Mouse (Mus musculus) heart, embryonic 13.5 days (tissue): ENCODE results near the gene 1700001L19Rik. TPM values are rescaled to one million over a fixed set of nuclear protein-coding genes. Genes with fewer than 3 reads are reported as not detected.

Source experiments
- ATAC-seq: fragments of 200-750 bp; cut with Nextera tagmentation; 2 replicates; pipeline ENCODE4 v1.8.0; 2017; ENCODE audit warnings: moderate TSS enrichment; ENCODE audit not compliant: insufficient number of reproducible peaks, low FRiP score, low TSS enrichment; ENCODE audit errors: extremely low read depth
- H3K27ac ChIP-seq: fragments of 300-500 bp; sonication (generic); replicated peaks from 2 replicates; pipeline ENCODE4 v1.5.1; 2015; ENCODE audit warnings: moderate library complexity, mild to moderate bottlenecking, inconsistent platforms
- H3K27me3 ChIP-seq: fragments of 300-500 bp; sonication (generic); replicated peaks from 2 replicates; pipeline ENCODE4 v1.6.1; 2015; ENCODE audit warnings: mild to moderate bottlenecking, inconsistent platforms
- H3K36me3 ChIP-seq: fragments of 300-500 bp; sonication (generic); 2 replicates; pipeline ENCODE4 v1.6.1; 2015; ENCODE audit warnings: mild to moderate bottlenecking, inconsistent platforms
- H3K4me1 ChIP-seq: fragments of 300-500 bp; sonication (generic); 2 replicates; pipeline ENCODE4 v1.6.1; 2015; ENCODE audit warnings: inconsistent platforms
- H3K4me2 ChIP-seq: fragments of 300-500 bp; sonication (generic); 2 replicates; pipeline ENCODE4 v1.6.1; 2015; ENCODE audit warnings: inconsistent platforms, mild to moderate bottlenecking, moderate library complexity
- H3K4me3 ChIP-seq: fragments of 300-500 bp; sonication (generic); 2 replicates; pipeline ENCODE4 v1.5.1; 2015; ENCODE audit warnings: moderate library complexity, mild to moderate bottlenecking, inconsistent platforms
- H3K9ac ChIP-seq: fragments of 300-500 bp; sonication (generic); 2 replicates; pipeline ENCODE4 v1.6.1; 2015; ENCODE audit warnings: inconsistent platforms, mild to moderate bottlenecking, moderate library complexity
- H3K9me3 ChIP-seq: fragments of 300-500 bp; sonication (generic); 2 replicates; pipeline ENCODE4 v1.6.1; 2016; ENCODE audit warnings: inconsistent platforms
- WGBS: fragments of 180-500 bp; shearing (Covaris S2); methylation state at CpG from one replicate; pipeline ENCODE4 v1.1.7; 2015; ENCODE audit warnings: mixed read lengths; 5-methylcytosine and 5-hydroxymethylcytosine counted together
- polyA plus RNA-seq: library from polyadenylated mRNA; unstranded; fragments of >200 nt; fragmentation: Nextera tagmentation; extraction: Ambion mirVana; gene quantifications from 2 replicates; pipeline ENCODE4 v1.2.1, GENCODE M21; 2015

1700001L19Rik gene
- polyA plus RNA-seq, 1 experiment from 2014 or later = 0.29 TPM

DNA sequence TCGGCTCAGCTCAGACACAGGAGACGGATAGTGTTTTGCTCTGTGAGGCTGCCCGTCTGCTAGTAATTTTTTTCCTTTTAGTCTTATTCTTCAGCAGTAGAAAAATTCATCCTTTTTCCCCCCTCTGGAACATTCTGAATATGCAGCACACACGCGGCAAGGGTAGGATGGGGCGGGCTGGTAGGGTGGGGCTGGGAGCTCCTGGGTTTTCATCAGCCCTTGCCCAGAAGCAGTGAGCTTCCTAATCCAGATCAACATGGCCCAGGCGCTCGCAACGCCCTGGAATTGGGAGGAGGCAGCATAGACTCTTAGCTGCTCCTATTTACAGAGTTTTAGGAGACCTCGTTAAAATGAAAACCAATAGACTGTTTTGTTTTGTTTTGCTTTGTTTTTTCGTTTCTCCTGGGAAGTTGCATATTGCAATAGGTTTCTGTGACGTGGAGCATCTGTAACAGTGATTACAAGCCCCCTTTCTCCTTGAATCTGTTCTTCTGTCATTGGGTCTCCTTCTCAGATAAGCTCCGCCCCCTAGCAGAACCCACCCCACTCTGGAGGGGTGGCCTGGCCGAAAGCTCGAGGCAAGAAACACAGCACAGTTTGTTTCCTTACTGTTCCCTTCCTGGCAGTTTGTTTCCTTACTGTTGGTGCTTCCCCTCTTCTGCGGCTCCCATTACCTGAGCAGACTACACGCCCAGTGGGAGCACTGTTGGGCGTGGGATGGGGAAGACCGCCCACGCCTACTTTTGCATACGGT, 10.6 kb downstream of the 1700001L19Rik start:
- Histone ChIP-seq H3K36me3 (no peaks in the 10 kb centered on the region), H3K27me3 (no peaks in the 10 kb centered on the region), H3K9ac (0 out of 2 replicates have a peak overlapping the region, but pooled peaks have one; percentile 26), H3K4me1 (0 out of 2 replicates have a peak, but pooled peaks cover 13% of the 10 kb centered on the region), H3K4me2 (peak overlapping the region; percentile 63), H3K9me3 (no peaks in the 10 kb centered on the region), H3K4me3 (peak overlapping the region; percentile 25; the same call in 1 of the 2 replicates), H3K27ac (no peak overlapping the region)
- ATAC-seq = no peak
- WGBS = 43% methylated on average over 21 of the region's 21 CpGs

DNA sequence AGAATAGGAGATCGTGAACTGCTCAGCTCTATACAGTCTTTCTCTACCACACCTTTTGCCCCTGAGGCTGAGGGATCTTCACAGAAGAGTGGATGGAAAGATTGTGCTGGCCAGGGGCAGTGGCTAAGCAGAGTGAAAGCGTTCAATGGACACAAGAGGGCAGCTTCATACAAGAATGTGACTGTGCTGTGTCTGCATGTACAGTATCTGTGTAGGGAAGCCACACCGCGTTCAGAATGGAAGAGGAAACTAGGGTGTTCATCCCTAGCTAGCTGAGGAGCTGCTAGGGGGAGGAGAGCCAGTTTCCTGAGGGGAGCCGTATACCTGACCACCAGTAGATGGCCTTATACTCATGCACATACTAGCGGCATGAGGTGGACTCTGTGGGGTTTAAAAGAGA, 25.6 kb downstream of the 1700001L19Rik start:
- WGBS = 48% methylated on average over 6 of the region's 6 CpGs
- Histone ChIP-seq H3K9me3 (no peaks in the 10 kb centered on the region), H3K4me1 (no peaks in the 10 kb centered on the region), H3K4me2 (no peak overlapping the region), H3K9ac (no peak overlapping the region), H3K27ac (no peak overlapping the region), H3K4me3 (no peak overlapping the region), H3K27me3 (no peaks in the 10 kb centered on the region), H3K36me3 (no peaks in the 10 kb centered on the region)
- no peak for ATAC-seq

DNA sequence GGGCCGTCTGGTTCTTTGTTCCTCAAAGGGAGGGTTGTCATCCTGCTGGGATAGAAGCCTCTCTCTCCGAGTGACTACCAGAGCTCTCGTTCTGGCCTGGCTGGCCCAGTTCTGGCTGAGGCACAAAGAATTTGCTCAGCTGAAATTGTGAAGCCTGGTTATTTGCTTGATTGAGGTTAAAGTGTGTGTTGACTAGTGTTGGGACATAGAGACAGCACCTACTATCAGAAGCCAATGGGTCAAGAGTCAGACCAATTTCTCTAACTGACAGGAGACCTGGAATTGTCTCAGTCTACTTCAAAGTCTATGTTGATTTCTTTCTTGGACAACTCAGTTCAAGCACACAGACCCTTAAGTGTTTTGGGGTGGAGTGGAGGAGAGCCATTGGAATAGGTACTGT, 29.8 kb downstream of the 1700001L19Rik start:
- H3K27ac ChIP-seq = no peak overlapping the region
- H3K4me1 ChIP-seq = no peaks in the 10 kb centered on the region
- no peak overlapping the region for H3K9ac ChIP-seq
- no peaks in the 10 kb centered on the region for H3K27me3 ChIP-seq
- WGBS = 64% methylated on average over 3 of the region's 3 CpGs
- no peaks in the 10 kb centered on the region for H3K36me3 ChIP-seq
- H3K9me3 ChIP-seq = no peaks in the 10 kb centered on the region
- no peak for ATAC-seq
- no peak overlapping the region for H3K4me2 ChIP-seq
- no peak overlapping the region for H3K4me3 ChIP-seq

DNA sequence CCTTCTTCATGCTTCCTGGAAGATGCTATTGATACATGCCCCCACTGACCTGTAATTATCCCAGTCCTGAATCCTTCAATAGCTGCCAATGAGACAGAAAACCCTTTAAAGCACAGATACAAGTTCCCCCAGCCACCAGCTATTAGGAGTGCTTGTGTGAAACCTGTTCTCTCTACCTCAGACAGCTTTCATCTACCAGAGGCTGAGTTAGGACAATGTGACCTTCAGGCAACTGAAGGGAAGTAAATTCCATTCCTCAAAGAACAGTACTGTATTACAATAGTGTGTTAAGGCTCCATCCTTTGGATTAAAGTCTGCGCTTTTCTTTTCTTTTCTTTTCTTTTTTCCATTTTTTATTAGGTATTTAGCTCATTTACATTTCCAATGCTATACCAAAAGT, 45.6 kb downstream of the 1700001L19Rik start:
- H3K9ac ChIP-seq = no peak overlapping the region
- H3K36me3 ChIP-seq = no peaks in the 10 kb centered on the region
- no peaks in the 10 kb centered on the region for H3K4me1 ChIP-seq
- H3K9me3 ChIP-seq = no peaks in the 10 kb centered on the region
- H3K27me3 ChIP-seq = no peaks in the 10 kb centered on the region
- WGBS = 85% methylated on average over 1 of the region's 1 CpGs
- ATAC-seq = no peak
- no peak overlapping the region for H3K4me2 ChIP-seq
- no peak overlapping the region for H3K4me3 ChIP-seq
- H3K27ac ChIP-seq = no peak overlapping the region

Other genes starting within 250 kb of the 1700001L19Rik start
- gene Mtrr, start 15.3 kb upstream of the 1700001L19Rik start, polyA plus RNA-seq = 19.9 and 21.7 TPM in 2 replicates
- gene Fastkd3, start 15.2 kb upstream of the 1700001L19Rik start, polyA plus RNA-seq = 18.1 and 21.7 TPM in 2 replicates